Mouse (Mus musculus): Measurements from ENCODE around the gene Axin2.
A peak's percentile ranks its signal among the peaks of the same experiment; 100 is the strongest.

Gene Axin2

GRCm38 (mm10) chr11:108980530-108980929, 60.4 kb downstream of the Axin2 start:
- DNase-seq (ENCODE audit: low read depth), result peak; percentile 12

GRCm38 (mm10) chr11:108981012-108981411, 60.9 kb downstream of the Axin2 start:
- DNase-seq (ENCODE audit: low read depth), result no peak

- DNase-seq (ENCODE audit: low read depth), result no peak
Observed at GRCm38 (mm10) chr11:108983409-108984064, 63.4 kb downstream of the Axin2 start.

- DNase-seq (ENCODE audit: low read depth), result no peak
Observed at GRCm38 (mm10) chr11:108984711-108985419, 64.7 kb downstream of the Axin2 start.

GRCm38 (mm10) chr11:108985836-108986235, 65.7 kb downstream of the Axin2 start:
- no peak for DNase-seq (ENCODE audit: low read depth)

- DNase-seq (ENCODE audit: low read depth), result no peak
Observed at GRCm38 (mm10) chr11:108987226-108987625, 67.1 kb downstream of the Axin2 start.

GRCm38 (mm10) chr11:108987705-108988104, 67.6 kb downstream of the Axin2 start:
- DNase-seq (ENCODE audit: low read depth), result no peak

GRCm38 (mm10) chr11:108988258-108988657, 68.1 kb downstream of the Axin2 start:
- no peak for DNase-seq (ENCODE audit: low read depth)

GRCm38 (mm10) chr11:108989940-108990339, 69.8 kb downstream of the Axin2 start:
- no peak for DNase-seq (ENCODE audit: low read depth)

- DNase-seq (ENCODE audit: low read depth), result no peak
Observed at GRCm38 (mm10) chr11:108993414-108993813, 73.3 kb downstream of the Axin2 start.

GRCm38 (mm10) chr11:108995196-108995989, 75.2 kb downstream of the Axin2 start:
- DNase-seq (ENCODE audit: low read depth), result no peak

- DNase-seq (ENCODE audit: low read depth), result no peak
Observed at GRCm38 (mm10) chr11:108995990-108996533, 75.9 kb downstream of the Axin2 start.

GRCm38 (mm10) chr11:108997816-108998215, 77.7 kb downstream of the Axin2 start:
- DNase-seq (ENCODE audit: low read depth), result no peak

Measured in NIH3T3 (cell line).